Mouse (Mus musculus) granulocyte monocyte progenitor cell, adult 5-6 weeks (primary cell): ENCODE data around the gene Scrn3. TPM values are rescaled to one million over a fixed set of nuclear protein-coding genes. Genes with fewer than 3 reads are reported as not detected.
A peak's percentile ranks its signal among the peaks of the same experiment; 100 is the strongest.

Experiments
- ATAC-seq: replicated peaks from 2 replicates; pipeline ENCODE4 v1.8.0; 2016; ENCODE audit warnings: mild to moderate bottlenecking, moderate TSS enrichment, inconsistent platforms; ENCODE audit not compliant: poor library complexity, severe bottlenecking
- total RNA-seq, 2 experiments: library from RNA; stranded (forward) in 1 of 2; stranded (reverse) in 1 of 2; fragments of 200-712, 200-1000 nt in 1 of 2; fragments of >200 nt in 1 of 2; fragmentation: Nextera tagmentation in 1 of 2; gene quantifications; 2 replicates each; pipeline ENCODE4 v1.2.3; 2014 to 2017

Scrn3 gene
- total RNA-seq, 2 experiments from 2014 or later = 5.5 to 9.0 TPM

- peak; percentile 94 for ATAC-seq
Measured at GRCm38 (mm10) chr2:73371530-73372335, 59.3 kb downstream of the Scrn3 start.

GRCm38 (mm10) chr2:73378326-73378725 is 65.9 kb downstream of the Scrn3 start:
- no peak for ATAC-seq

GRCm38 (mm10) chr2:73379656-73380055 is 67.3 kb downstream of the Scrn3 start:
- no peak for ATAC-seq

- no peak for ATAC-seq
Measured at GRCm38 (mm10) chr2:73380298-73380975, 68.0 kb downstream of the Scrn3 start.

- ATAC-seq = no peak
Measured at GRCm38 (mm10) chr2:73385172-73385571, 72.8 kb downstream of the Scrn3 start.

- ATAC-seq = peak; percentile 5
Measured at GRCm38 (mm10) chr2:73385641-73386355, 73.4 kb downstream of the Scrn3 start.

GRCm38 (mm10) chr2:73386356-73387046 is 74.1 kb downstream of the Scrn3 start, which contains the start of gene Gpr155:
Gene Gpr155, minus strand, starts transcription at chr2:73386572.
- peak; percentile 83 for ATAC-seq

Other genes with a start within 250 kb of the Scrn3 start
- gene Ola1, start 93.7 kb upstream of the Scrn3 start, total RNA-seq (2014; fragmentation: Nextera tagmentation) = 114 and 138 TPM in 2 replicates
- gene Ola1, start 93.7 kb upstream of the Scrn3 start, total RNA-seq (2017) = 177 and 178 TPM in 2 replicates
- gene Sp9, start 40.7 kb upstream of the Scrn3 start, total RNA-seq (2014; fragmentation: Nextera tagmentation) = not detected in 2 replicates
- not detected in 2 replicates for gene Sp9, start 40.7 kb upstream of the Scrn3 start, total RNA-seq (2017)
- gene Cir1, start 100 bp downstream of the Scrn3 start, total RNA-seq (2014; fragmentation: Nextera tagmentation) = 9.9 and 11.6 TPM in 2 replicates
- gene Cir1, start 100 bp downstream of the Scrn3 start, total RNA-seq (2017) = 14.0 and 14.1 TPM in 2 replicates
- not detected in 2 replicates for gene Gpr155, start 74.0 kb downstream of the Scrn3 start, total RNA-seq (2014; fragmentation: Nextera tagmentation)
- gene Gpr155, start 74.0 kb downstream of the Scrn3 start, total RNA-seq (2017) = not detected in 2 replicates
- gene Wipf1, start 217.1 kb downstream of the Scrn3 start, total RNA-seq (2014; fragmentation: Nextera tagmentation) = 34.1 and 36.1 TPM in 2 replicates
- 12.2 and 17.3 TPM in 2 replicates for gene Wipf1, start 217.1 kb downstream of the Scrn3 start, total RNA-seq (2017)